Mouse (Mus musculus) hindbrain, embryonic 12.5 days (tissue): ENCODE measurements around the gene Cldn7. TPM values are rescaled to one million over a fixed set of nuclear protein-coding genes. Genes with fewer than 3 reads are reported as not detected.
"Not testable (repeated sequence)": the region's sequence is repeated elsewhere in the genome, so short reads cannot be mapped to it uniquely, and the experiment has no call there.

Experiments
- ATAC-seq: fragments of 200-750 bp; cut with Nextera tagmentation; 2 replicates; pipeline ENCODE4 v1.8.0; 2017; ENCODE audit warnings: moderate TSS enrichment; ENCODE audit not compliant: low FRiP score
- H3K27ac ChIP-seq: fragments of 300-500 bp; sonication (generic); 2 replicates; pipeline ENCODE4 v1.5.1; 2016; ENCODE audit warnings: mild to moderate bottlenecking
- H3K27me3 ChIP-seq: fragments of 300-500 bp; sonication (generic); 2 replicates; pipeline ENCODE4 v1.6.1; 2016; ENCODE audit warnings: mild to moderate bottlenecking
- H3K36me3 ChIP-seq: fragments of 300-500 bp; sonication (generic); 2 replicates; pipeline ENCODE4 v1.6.1; 2016; ENCODE audit warnings: mild to moderate bottlenecking
- H3K4me1 ChIP-seq: fragments of 300-500 bp; sonication (generic); 2 replicates; pipeline ENCODE4 v1.6.1; 2016
- H3K4me2 ChIP-seq: fragments of 300-500 bp; sonication (generic); replicated peaks from 2 replicates; pipeline ENCODE4 v1.6.1; 2016; ENCODE audit warnings: mild to moderate bottlenecking
- H3K4me3 ChIP-seq: fragments of 300-500 bp; sonication (generic); 2 replicates; pipeline ENCODE4 v1.5.1; 2016; ENCODE audit warnings: mild to moderate bottlenecking
- H3K9ac ChIP-seq: fragments of 300-500 bp; sonication (generic); 2 replicates; pipeline ENCODE4 v1.6.1; 2016; ENCODE audit warnings: mild to moderate bottlenecking, moderate library complexity
- H3K9me3 ChIP-seq: fragments of 300-500 bp; sonication (generic); replicated peaks from 2 replicates; pipeline ENCODE4 v1.6.1; 2016; ENCODE audit warnings: mild to moderate bottlenecking
- WGBS: fragments of 180-500 bp; shearing (Covaris S2); methylation state at CpG from one replicate; pipeline ENCODE4 v1.1.7; 2016; 5-methylcytosine and 5-hydroxymethylcytosine counted together
- microRNA counts: library from miRNA; unstranded; fragments of <30 nt; microRNA quantifications from one replicate; lab custom pipeline; 2017
- microRNA-seq: library from miRNA; unstranded; fragments of <30 nt; microRNA quantifications from one replicate; pipeline ENCODE4, GENCODE M21; 2017
- polyA plus RNA-seq: library from polyadenylated mRNA; unstranded; fragments of >200 nt; fragmentation: Nextera tagmentation; extraction: Ambion mirVana; gene quantifications from 2 replicates; pipeline ENCODE4 v1.2.1, GENCODE M21; 2016

Gene Cldn7
- polyA plus RNA-seq, 1 experiment from 2014 or later, result 21.8 TPM

DNA sequence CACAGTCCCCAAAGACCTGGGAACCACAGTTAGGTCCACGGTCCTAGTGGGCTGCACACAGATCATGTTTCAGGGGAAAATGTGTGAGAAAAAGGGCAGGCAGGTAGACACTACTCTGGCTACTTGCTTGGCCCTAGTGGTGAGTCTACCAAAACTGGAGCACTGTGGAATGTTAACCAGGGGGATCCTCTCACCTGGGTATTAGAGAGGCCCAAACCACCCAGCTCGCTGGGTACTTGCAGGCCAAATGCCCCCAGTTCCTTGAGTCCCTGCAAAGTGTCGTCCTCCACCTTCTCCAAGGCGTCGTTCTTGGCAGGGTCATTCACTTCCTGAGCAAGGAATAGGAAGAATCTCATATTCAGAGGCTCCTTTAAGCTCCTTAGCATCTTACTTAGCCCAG, 49.5 kb downstream of the Cldn7 start:
- Histone ChIP-seq H3K27me3 (no peaks in the 10 kb centered on the region), H3K4me1 (peaks cover 34% of the 10 kb centered on the region), H3K27ac (no peak overlapping the region), H3K36me3 (peaks cover 46% of the 10 kb centered on the region), H3K9me3 (no peaks in the 10 kb centered on the region), H3K4me3 (no peak overlapping the region), H3K9ac (0 out of 2 replicates have a peak overlapping the region, but pooled peaks have one; percentile 13), H3K4me2 (0 out of 2 replicates have a peak overlapping the region, but pooled peaks have one; percentile 86)
- 63% methylated on average over 5 of the region's 5 CpGs for WGBS
- ATAC-seq, result no peak

DNA sequence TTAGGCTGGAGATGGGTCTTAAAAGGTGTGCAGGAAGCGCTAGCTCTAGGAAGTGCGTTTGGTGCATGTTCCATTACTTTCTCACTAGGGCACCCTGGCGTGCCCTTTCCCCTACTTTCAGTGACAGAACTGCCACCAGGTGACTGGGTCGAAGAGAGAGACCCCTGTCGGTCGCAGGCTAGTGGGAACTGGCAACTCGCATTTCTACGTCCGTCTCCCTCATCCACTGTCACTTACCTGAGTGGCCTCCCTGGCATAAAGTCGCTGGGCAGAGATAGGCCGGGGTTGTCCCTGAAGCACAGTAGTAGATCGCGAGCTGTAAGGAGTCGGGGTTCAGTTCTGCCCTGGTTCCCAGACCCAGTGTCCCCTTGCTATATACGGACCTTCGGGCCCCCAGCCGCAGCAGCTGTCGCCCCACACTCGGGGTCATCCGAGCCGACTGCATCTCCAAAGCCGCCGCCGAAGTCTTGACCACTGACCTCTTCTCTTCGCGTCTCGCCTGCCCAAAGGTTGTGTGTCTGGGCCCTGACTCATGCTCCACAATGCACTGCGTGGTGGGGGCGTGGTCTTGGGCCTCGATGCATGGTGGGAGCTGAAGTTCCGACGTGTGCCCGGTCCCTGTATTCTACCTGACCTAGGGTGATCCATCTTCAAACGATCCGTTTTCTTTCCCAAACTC, 50.4 kb downstream of the Cldn7 start, which contains the start of gene Acadvl:
TSS of gene Acadvl (minus strand) at position 532 of the 679 bp plus-strand sequence.
- Histone ChIP-seq H3K4me3 (peak within 1 kb of the TSS; percentile 50), H3K27me3 (no peaks in the 10 kb centered on the region), H3K9me3 (no peaks in the 10 kb centered on the region), H3K4me1 (peaks cover 44% of the 10 kb centered on the region), H3K9ac (peak within 1 kb of the TSS; percentile 70), H3K36me3 (peaks cover 36% of the 10 kb centered on the region), H3K27ac (peak within 1 kb of the TSS; percentile 58), H3K4me2 (peak within 1 kb of the TSS; percentile 86)
- peak; percentile 67 for ATAC-seq
- under 1% methylated on average over 35 of the region's 35 CpGs for WGBS

DNA sequence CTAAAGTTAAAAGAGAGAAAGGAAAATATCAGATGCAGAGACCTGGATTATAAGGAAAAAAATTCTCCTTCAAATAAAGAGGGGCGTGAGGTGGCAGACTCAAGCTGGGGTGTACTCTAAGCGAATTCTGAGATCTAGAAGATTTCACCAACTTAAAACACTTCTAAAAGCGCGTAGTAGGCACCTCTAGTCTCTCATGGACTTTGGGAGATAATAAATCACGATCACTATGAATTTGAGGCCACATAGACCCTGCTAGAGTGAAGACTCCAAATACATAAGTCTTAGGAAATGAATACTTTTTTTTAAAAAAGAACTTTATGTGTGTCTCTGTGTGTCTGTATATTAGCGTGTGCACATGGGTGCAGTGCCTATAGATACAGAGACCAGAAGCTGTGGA, 51.1 kb downstream of the Cldn7 start:
- 66% methylated on average over 6 of the region's 6 CpGs for WGBS
- Histone ChIP-seq H3K36me3 (peaks cover 29% of the 10 kb centered on the region), H3K4me2 (peak overlapping the region; percentile 86), H3K9me3 (no peaks in the 10 kb centered on the region), H3K27me3 (no peaks in the 10 kb centered on the region), H3K27ac (no peak overlapping the region), H3K9ac (no peak overlapping the region), H3K4me3 (no peak overlapping the region), H3K4me1 (peaks cover 50% of the 10 kb centered on the region)
- no peak for ATAC-seq

DNA sequence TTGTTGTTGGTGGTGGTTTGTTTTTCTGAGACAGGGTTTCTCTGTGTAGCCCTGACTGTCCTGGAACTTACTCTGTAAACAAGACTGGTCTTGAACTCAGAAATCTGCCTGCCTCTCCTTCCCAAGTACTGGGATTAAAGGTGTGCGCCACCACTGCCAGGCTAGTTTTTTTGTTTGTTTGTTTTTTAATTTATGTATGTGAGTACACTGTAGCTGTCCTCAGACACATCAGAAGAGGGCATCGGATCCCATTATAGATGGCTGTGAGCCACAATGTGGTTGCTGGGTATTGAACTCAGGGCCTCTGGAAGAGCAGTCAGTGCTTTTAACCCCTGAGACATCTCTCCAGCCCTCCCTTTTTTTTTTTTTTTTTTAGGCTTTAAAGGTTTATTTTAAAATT, 51.6 kb downstream of the Cldn7 start:
- H3K4me1 ChIP-seq, result peaks cover 50% of the 10 kb centered on the region
- ATAC-seq, H3K4me3 ChIP-seq, H3K9me3 ChIP-seq, H3K27ac ChIP-seq, H3K9ac ChIP-seq, H3K4me2 ChIP-seq, H3K27me3 ChIP-seq: not testable (repeated sequence)
- peaks cover 24% of the 10 kb centered on the region for H3K36me3 ChIP-seq
- WGBS, result 91% methylated on average over 2 of the region's 2 CpGs

DNA sequence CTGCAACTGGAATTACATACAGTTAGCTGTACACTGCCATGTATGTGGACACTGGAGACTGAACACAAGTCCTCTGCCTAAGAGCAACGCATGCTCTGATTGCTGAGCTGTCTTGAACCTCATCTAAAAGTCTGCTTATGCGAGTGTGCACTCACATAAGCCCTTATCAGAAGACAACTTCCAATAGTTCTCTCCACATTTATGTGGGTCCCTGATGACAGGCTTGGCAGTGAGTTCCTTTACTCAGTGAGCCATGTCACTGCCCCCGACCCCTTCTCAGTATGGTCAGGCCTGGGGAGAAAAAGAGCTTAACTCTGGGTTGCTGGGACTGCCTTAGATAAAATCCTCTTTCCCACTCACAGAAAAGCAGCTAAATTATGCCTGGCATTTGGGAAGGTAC, 52.1 kb downstream of the Cldn7 start, which contains the start of gene Dlg4:
TSS of gene Dlg4 (plus strand) at position 274 of the 400 bp plus-strand sequence.
- Histone ChIP-seq H3K4me2 (peak within 1 kb of the TSS; percentile 91), H3K4me1 (peaks cover 50% of the 10 kb centered on the region), H3K9ac (peak within 1 kb of the TSS; percentile 96), H3K36me3 (peaks cover 19% of the 10 kb centered on the region), H3K9me3 (no peaks in the 10 kb centered on the region), H3K27ac (peak within 1 kb of the TSS; percentile 94), H3K4me3 (peak within 1 kb of the TSS; percentile 71; the same call in 1 of the 2 replicates), H3K27me3 (no peaks in the 10 kb centered on the region)
- no peak for ATAC-seq
- WGBS, result 78% methylated on average over 3 of the region's 3 CpGs

DNA sequence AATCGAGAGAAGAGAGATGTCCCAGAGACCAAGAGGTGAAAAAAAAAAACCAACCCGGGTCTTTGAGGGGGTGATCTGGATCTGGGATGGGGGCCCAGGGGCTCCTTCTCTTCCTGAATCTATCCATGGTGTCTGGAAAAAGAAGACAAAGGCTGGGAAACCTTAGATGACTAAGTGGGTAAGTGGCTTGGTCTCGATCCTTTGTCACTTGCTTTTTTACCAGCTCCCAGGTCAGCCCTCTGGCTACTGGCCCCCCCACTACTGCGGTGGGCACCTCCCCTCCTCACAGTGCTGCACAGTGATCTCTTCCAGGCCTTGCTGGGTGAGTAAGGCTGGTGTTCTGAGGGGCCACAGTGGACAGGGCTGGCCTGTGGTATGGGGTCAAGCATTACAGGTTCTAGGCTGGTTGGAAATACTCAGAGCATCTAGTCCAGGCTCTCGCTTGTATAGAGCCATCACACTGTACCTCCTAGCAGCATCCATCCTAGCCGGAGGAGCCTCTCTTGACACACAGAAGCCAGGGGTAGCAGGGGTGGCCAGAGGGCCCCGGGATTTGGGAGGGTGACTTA, 52.7 kb downstream of the Cldn7 start:
- peak overlapping the region; percentile 91 for H3K4me2 ChIP-seq
- H3K27ac ChIP-seq, result peak overlapping the region; percentile 94
- WGBS, result 44% methylated on average over 7 of the region's 7 CpGs
- H3K4me3 ChIP-seq, result peak overlapping the region; percentile 71; the same call in 1 of the 2 replicates
- peak overlapping the region; percentile 96 for H3K9ac ChIP-seq
- H3K27me3 ChIP-seq, result no peaks in the 10 kb centered on the region
- H3K36me3 ChIP-seq, result peaks cover 13% of the 10 kb centered on the region
- H3K4me1 ChIP-seq, result peaks cover 54% of the 10 kb centered on the region
- no peak for ATAC-seq
- H3K9me3 ChIP-seq, result no peaks in the 10 kb centered on the region

MicroRNA genes within 50 kb of the gene (microRNA counts, 519-probe panel; counts per million panel counts)
- microRNA mmu-miR-324-3p (lab: Ali Mortazavi, UCI) (470 counts per million, percentile 58 among the panel's probes with 10 or more counts), microRNA mmu-miR-324-5p (lab: Ali Mortazavi, UCI) (3,243 counts per million, percentile 72 among the panel's probes with 10 or more counts)

Small RNAs within 50 kb of the gene (microRNA-seq; reads per million reads assigned to microRNA genes)
- not detected for gene Gm44349
- 3,575 reads per million, percentile 86 among the genes with 10 or more reads in this experiment for gene Mir324

Other genes with a start within 250 kb of the Cldn7 start
- gene Polr2a, start 206.1 kb upstream of the Cldn7 start, polyA plus RNA-seq, result 32.2 and 39.0 TPM in 2 replicates
- gene Slc35g3, start 202.8 kb upstream of the Cldn7 start, polyA plus RNA-seq, result 0.40 and 0.61 TPM in 2 replicates
- gene Zbtb4, start 198.9 kb upstream of the Cldn7 start, polyA plus RNA-seq, result 2.3 and 2.4 TPM in 2 replicates
- gene Chrnb1, start 168.8 kb upstream of the Cldn7 start, polyA plus RNA-seq, result 3.0 and 5.9 TPM in 2 replicates
- 3.7 and 4.2 TPM in 2 replicates for gene Fgf11, start 162.9 kb upstream of the Cldn7 start, polyA plus RNA-seq
- gene Tmem102, start 159.2 kb upstream of the Cldn7 start, polyA plus RNA-seq, result 1.6 and 2.4 TPM in 2 replicates
- gene Gm39566, start 149.5 kb upstream of the Cldn7 start, polyA plus RNA-seq, result not detected in 2 replicates
- 0.14 TPM in 1 of 2 replicates, not detected in the other for gene Spem2, start 146.3 kb upstream of the Cldn7 start, polyA plus RNA-seq
- gene Spem1, start 142.6 kb upstream of the Cldn7 start, polyA plus RNA-seq, result 0.21 and 0.46 TPM in 2 replicates
- gene Nlgn2, start 127.0 kb upstream of the Cldn7 start, polyA plus RNA-seq, result 14.7 and 14.9 TPM in 2 replicates
- 268 and 314 TPM in 2 replicates for gene Tmem256, start 126.3 kb upstream of the Cldn7 start, polyA plus RNA-seq
- 74.9 and 87.3 TPM in 2 replicates for gene Plscr3, start 118.4 kb upstream of the Cldn7 start, polyA plus RNA-seq
- gene Tnk1, start 106.0 kb upstream of the Cldn7 start, polyA plus RNA-seq, result 0.57 and 1.4 TPM in 2 replicates
- gene Tmem95, start 86.8 kb upstream of the Cldn7 start, polyA plus RNA-seq, result not detected in 2 replicates
- 2.9 and 3.2 TPM in 2 replicates for gene Kctd11, start 83.4 kb upstream of the Cldn7 start, polyA plus RNA-seq
- gene Acap1, start 69.2 kb upstream of the Cldn7 start, polyA plus RNA-seq, result 0.86 and 0.92 TPM in 2 replicates
- gene 2810408A11Rik, start 63.8 kb upstream of the Cldn7 start, polyA plus RNA-seq, result 17.8 TPM in 2 replicates
- gene Neurl4, start 63.7 kb upstream of the Cldn7 start, polyA plus RNA-seq, result 15.0 and 15.2 TPM in 2 replicates
- gene Gps2, start 50.9 kb upstream of the Cldn7 start, polyA plus RNA-seq, result 84.7 and 90.1 TPM in 2 replicates
- gene Eif5a, start 42.8 kb upstream of the Cldn7 start, polyA plus RNA-seq, result 1,354 and 1,360 TPM in 2 replicates
- gene Ybx2, start 29.0 kb upstream of the Cldn7 start, polyA plus RNA-seq, result 5.5 and 9.0 TPM in 2 replicates
- 9.6 and 12.9 TPM in 2 replicates for gene Slc2a4, start 16.6 kb upstream of the Cldn7 start, polyA plus RNA-seq
- gene Ctdnep1, start 16.4 kb downstream of the Cldn7 start, polyA plus RNA-seq, result 22.4 and 26.1 TPM in 2 replicates
- gene Elp5, start 17.7 kb downstream of the Cldn7 start, polyA plus RNA-seq, result 123 and 127 TPM in 2 replicates
- 598 and 607 TPM in 2 replicates for gene Gabarap, start 26.4 kb downstream of the Cldn7 start, polyA plus RNA-seq
- gene Phf23, start 31.0 kb downstream of the Cldn7 start, polyA plus RNA-seq, result 87.8 and 96.2 TPM in 2 replicates
- gene Dvl2, start 35.8 kb downstream of the Cldn7 start, polyA plus RNA-seq, result 45.9 and 46.4 TPM in 2 replicates
- 59.8 and 61.9 TPM in 2 replicates for gene Acadvl, start 50.6 kb downstream of the Cldn7 start, polyA plus RNA-seq
- gene Dlg4, start 52.2 kb downstream of the Cldn7 start, polyA plus RNA-seq, result 23.0 and 28.5 TPM in 2 replicates
- gene Asgr1, start 89.3 kb downstream of the Cldn7 start, polyA plus RNA-seq, result 0.56 and 0.89 TPM in 2 replicates
- gene Asgr2, start 127.9 kb downstream of the Cldn7 start, polyA plus RNA-seq, result not detected in 2 replicates
- 0.50 and 0.77 TPM in 2 replicates for gene Mgl2, start 165.6 kb downstream of the Cldn7 start, polyA plus RNA-seq
- 0.71 and 2.6 TPM in 2 replicates for gene Clec10a, start 191.4 kb downstream of the Cldn7 start, polyA plus RNA-seq
- 2.4 and 2.6 TPM in 2 replicates for gene Slc16a11, start 248.0 kb downstream of the Cldn7 start, polyA plus RNA-seq